Mouse (Mus musculus): ENCODE data around the gene Shank2.

The Shank2 gene

DNA sequence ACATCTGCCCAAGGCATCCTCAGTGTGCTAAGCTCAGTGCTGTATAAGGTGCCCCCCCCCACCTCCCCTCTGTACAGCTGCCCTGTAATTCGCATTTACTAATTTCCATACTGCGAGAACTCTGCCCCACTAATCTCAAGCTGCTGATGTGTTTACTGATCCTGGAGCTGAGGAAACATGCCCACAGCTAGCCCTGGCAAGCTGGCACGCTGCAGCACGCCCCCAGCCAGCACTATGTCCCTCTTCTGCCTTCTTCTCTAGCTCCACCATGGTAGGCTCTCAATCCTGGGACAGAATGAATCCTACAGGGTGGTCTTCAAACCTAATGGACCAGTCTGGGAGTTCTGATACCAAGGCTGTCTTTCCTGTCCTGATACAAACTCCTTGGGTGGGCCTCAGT, 267.1 kb downstream of the Shank2 start:
- DNase-seq (ENCODE audit: low read depth, low spot score), result no peak

DNA sequence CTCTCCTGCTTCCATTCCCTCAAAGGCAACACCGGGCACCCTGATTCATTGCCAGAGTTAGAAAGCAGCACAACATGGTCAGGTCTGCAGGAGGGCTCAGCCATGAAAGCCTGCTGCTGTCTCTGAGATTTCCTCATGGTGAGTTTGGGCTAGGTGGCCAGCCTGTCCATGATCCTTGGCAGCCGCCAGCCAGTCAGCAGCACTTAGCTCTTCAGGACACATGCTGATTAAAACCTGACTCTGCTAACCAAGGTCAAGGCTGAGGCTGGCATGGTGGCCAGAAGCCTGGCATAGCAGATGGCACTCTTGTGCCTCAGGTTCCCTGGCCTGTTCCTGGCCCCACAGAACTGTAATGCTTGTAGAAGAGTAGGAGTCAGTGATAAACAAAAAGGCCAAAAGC, 269.3 kb downstream of the Shank2 start:
- no peak for DNase-seq (ENCODE audit: low read depth, low spot score)

DNA sequence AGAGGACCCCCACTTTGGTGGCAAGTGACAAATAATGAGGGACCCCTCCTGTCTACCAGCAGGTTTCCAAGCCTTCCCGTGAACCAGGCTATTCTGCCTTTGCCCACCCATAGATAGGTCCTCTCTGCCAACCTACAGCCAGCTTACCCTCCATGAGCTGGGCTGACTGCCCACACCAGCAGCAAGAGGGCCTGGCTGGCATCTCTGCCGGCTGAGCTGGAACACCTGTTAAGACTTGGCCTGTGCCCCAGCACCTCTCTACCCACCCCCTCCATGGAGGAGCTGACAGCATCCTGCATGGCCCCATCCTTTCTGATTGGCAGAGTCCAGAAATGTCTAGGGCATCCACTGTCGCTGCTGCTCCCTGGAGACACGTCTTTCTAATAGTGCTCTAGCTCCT, 277.0 kb downstream of the Shank2 start:
- no peak for DNase-seq (ENCODE audit: low read depth, low spot score)

DNA sequence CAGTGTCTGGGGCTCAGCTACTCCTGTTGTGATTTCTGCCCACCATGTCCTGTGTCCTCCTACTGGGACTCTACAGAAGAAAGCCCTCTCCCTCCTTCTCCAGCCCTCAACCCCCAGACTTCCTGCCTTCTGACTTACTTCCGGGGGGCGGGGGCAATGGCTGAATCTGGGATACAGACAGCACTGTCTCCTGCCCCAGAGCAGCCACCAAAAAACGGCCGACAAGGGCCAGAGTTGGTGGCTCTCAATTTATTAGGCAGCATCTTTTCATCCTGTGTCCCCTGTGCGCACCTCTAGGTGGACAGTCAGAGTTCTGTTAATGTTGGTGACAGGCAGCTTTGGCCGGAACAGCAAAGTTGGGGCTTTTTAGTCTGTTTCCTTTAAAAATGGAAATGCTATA, 282.0 kb downstream of the Shank2 start:
- DNase-seq (ENCODE audit: low read depth, low spot score), result no peak

DNA sequence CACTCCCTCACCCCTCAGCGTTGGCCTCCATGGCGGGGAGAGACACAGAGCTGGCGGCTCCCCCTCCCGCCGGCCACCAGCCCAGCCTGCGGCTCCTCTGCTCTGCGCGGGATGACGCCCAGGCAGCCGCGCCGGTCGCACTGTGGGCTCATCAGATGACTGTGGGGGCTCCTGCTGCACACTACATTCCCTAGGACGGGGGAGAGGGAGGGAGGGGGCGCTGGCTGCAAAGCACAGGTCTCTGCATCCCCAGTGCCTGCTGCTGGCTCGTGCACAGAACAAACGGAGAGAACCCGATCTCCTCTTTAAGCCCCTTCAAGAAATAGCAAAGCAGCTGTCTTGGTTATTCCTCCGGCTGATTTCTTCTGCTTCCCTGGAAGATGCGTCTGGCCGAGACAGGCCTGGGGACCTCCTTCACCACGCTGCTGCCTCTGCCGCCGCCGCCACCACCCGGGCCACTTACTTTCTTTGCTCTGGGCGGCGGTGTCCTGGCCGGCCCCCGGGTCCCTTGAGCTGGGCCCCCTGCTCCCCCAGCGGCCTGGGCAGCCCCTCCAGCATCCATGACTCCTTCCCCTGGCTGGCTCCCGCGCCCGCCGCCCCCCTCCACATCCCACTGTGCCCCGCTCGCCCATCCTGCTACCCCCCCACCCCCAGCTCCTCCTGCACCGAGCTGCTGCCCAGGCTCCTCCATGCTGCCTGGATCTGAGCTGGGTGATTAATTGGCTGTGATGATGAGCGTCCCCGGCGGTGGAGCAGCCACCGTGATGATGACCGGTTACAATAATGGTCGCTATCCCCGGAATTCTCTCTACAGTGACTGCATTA, 282.7 kb downstream of the Shank2 start:
- DNase-seq (ENCODE audit: low read depth, low spot score), result no peak

DNA sequence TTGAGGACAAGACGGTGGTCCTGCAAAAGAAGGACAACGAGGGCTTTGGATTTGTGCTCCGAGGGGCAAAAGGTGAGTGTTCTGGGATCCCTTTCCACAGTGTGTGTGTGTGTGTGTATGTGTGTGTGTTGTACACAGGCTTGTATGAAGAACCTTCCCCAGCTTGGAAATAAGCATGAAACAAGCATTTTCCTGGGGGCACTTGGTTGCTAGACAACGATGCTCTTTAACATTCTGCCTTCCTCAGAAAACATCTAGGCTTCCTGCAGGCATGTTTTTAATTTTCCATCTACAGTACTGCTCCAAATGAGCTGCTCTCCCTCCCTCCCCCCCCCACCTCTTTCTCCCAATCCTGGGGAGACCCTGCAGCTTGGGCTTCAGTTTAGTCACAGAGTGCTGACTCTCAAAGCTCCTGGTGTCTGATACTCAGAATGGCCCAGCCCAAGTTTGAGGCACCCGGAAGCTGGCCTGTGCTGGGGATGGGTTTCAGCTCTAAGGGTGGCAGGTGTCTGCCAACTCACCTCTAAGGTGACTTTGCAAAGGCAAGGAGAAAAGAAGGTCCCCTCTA, 283.4 kb downstream of the Shank2 start:
- no peak for DNase-seq (ENCODE audit: low read depth, low spot score)

DNA sequence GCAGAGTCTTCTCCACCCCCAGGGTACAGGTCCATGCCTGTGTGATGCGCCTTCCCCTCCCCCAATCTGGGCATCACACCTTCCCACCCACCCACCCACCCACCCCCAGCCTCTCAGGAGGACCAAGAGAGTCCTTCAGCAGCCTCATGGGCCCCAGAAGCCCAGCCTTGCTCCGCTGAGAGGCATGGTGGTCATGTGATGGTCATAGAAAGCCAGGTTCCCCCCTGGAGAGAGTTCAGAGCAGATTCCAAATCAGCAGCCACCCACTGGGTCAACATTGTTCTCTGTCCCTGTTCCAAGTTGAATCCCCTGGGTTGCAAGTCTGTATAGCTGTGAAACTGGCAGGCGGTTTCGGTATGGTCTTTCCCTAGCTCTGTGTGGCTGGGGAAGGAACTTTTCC, 284.2 kb downstream of the Shank2 start:
- DNase-seq (ENCODE audit: low read depth, low spot score), result no peak

DNA sequence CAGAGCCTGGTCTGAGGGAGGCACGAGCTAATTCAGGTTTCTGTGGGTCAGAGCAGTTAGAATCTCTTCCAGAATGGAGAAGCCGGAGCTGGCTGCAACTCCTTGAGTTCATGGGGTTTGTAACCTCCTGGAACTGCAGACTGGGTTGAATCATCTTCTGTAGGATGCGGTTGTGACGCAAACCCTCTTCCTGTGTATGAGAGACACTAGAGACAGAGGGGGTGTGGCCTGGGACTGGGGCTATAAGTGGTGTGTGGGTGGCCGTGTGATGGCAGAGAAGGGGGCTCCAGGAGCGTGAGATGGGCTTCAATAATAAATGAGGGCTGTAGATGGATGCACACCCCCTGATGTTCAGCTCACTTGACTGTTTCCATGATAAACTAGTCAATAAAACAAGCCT, 286.3 kb downstream of the Shank2 start:
- no peak for DNase-seq (ENCODE audit: low read depth, low spot score)

DNA sequence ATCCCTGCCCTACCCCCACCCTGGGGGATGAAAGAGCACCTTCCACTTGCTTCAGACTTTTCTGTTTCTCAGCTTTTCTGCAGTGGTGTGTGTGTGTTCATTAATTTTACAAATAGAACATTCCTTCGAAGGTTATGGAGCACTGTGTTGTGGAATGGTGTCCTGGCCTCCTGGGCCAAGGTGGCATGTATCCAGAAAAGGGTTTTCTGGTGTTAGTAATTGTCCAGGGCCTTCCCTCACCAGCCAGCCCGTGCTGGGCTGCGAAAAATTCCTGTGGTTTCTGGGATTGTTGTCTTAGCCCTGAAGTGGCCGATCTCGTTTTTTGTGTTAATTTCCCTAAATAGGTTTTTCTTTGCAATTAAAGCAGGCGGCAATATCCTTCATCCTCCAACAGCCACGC, 289.8 kb downstream of the Shank2 start:
- DNase-seq (ENCODE audit: low read depth, low spot score), result no peak

DNA sequence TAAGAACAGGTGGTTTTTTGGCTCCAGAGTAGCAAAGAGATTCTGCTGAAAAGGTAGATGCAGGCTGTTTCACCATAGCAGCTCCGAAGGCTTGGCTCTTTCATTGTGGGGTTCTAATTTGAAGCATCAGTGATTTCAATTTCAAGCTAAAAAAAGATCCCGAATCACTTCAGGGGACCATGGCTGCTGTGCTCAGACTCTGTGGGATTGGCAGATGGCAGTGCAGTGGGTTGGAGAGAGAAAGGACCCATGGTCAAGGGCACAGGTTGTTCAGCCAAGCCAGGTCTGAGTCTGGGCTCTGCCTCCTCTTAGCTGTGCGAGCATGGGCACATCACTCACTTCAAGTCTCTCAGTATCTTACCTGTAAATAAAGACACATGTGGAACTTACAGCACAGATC, 291.9 kb downstream of the Shank2 start:
- no peak for DNase-seq (ENCODE audit: low read depth, low spot score)

DNA sequence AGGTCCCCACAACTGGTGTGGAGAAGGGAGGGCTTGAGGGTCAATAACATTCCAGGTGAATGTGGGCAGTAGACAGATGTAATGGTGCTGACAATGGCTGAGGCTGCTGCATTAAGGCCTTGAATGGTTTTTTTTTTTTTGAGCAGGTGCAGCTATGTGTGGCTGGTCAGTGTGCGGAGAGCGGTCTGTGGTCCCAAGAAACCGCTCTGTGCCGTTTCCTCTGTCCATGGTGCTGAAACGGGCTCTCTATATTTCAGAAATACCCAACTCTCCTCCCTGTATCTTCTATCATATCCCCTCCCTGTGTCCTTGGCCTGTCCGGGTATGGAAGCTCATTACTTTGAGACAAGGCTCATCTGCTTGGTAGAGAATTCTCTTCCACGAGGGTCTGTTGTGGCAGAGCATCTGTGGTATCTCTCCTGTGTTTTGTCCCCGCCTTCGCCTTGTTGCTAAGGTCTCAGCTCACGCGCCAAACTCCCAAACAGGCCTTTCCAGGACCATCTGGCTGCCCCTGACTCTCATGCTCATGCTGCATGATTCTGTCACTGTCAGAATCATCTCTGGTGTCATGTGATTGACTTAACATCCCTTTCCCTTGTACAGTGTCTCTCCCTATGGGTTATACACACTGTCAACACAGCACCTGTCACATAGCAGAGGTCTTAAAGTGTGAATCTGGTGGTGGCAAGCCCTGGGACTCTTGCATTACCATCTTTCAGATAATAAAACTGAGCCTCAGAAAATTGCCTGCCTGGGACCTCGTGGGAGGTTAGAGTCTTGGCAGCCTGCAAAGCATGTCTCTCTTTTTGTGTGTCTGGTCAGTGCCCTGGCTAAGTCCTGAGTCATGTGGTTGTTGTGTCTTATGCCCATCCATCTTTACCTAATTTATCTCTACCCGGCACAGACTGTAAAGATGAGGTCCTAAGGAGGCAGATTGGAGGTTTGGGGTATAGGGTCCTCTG, 292.8 kb downstream of the Shank2 start:
- DNase-seq (ENCODE audit: low read depth, low spot score), result no peak

DNA sequence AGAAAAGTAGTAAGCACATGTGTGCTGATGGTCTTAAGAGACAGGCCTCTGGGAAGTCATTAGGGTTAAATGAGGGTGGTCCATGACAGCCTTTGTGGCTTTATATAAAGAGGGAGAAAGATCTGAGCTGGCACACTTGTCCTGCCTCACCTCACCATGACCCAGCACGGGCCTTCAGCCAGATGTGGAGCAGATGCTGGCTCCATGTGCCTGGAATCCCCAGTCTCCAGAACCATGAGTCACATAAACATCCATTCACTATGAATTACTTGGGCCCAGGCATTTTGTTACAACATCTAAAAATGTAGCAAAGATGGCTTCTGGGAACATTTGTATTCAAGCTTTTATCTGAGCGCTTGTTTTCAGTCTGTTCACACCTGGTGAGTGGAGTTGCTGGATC, 297.6 kb downstream of the Shank2 start:
- no peak for DNase-seq (ENCODE audit: low read depth, low spot score)

DNA sequence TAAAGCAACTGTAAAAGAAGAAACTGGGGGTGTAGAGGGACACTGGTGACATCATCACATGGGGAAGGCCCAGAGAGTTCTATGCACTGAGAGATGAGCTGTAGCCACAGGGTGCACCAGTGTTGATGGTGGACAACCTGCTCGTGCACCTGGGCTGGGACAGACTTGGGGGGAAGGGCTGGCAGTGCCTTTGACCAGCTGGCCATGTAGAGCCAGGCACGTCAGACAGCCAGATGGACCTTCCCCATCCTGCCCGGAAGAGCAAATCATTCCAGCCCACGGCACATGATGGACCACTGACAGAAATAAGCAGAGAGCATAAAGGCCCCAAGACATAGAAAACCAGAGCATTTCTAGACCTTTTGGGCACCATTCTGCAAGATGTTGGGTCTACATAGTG, 299.9 kb downstream of the Shank2 start:
- DNase-seq (ENCODE audit: low read depth, low spot score), result no peak

DNA sequence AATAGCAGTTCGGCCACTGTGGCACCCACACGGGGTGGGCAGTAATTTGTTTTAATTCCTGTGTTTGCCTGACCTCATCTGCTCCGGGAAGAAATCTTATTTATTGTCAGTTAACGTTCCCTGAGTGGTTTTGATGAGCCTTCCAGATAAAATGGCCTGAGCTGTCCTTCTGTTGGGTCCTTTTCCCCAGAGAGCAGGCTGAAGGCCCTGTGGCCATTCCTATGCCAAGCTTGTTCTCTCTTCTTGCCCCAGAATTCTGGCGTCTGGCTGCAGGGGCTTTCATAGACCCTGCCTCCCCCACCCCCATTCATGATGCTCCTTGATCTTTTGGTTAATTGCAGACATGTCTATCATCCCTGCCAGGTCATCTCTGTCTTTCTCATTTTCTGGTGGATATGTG, 300.8 kb downstream of the Shank2 start:
- DNase-seq (ENCODE audit: low read depth, low spot score), result no peak

DNA sequence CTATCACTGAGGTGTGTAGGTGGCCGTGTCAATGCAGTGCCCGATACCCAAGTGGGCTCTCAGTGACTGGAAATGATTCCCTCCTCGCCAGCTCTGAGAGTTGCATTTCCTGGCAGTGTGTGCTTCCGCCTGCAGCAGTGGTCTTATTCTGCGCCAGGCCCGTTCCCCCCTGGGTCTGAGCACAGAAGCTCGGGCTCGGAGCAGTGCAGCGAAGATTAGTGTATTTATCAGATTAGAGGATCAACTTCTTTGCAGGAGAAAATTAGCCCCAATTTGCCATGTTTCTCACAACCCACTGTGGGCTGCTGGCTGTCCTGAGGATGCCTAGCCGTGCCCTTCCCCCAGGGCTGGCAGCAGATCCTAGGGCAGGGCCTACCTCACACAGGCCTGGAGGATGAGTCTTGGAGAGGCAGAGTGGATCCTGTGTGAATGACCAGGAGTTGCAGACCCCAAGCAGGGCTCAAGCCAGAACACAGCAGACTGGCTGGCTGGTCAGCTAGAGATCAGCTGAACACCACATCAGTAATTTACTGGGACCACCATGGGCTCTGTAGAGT, 306.2 kb downstream of the Shank2 start:
- no peak for DNase-seq (ENCODE audit: low read depth, low spot score)

DNA sequence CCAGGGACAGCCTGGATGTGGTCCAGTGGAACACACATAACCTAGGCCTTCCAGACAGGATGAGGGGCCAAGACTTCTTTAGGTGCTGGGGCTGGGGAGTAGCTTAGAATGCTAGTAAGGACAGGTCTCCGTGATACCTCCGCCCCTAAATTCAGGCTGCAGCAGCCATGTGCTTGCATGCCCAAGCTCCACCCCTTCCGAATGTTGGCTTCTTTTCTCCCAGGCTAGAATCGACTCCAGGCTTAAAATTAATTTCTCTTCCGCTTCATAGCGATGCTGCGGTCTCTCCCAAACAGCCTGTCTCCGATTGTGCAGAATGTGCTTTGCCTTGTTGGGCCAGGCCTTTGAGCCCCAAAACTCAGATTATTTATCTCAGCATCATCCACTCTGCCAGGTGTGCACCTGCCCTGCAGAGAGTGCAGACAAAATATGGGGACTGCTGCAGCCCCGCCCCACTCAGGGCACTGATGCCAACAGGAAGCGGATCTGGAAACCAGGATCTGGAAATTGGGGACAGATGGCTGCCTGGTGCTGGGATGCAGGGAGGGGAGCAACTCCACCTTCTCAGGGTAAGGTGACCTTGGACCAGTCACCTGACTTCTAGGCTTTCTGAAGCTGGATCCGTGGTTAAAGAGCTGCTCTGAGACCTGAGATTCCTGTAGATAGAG, 312.8 kb downstream of the Shank2 start:
- no peak for DNase-seq (ENCODE audit: low read depth, low spot score)

DNA sequence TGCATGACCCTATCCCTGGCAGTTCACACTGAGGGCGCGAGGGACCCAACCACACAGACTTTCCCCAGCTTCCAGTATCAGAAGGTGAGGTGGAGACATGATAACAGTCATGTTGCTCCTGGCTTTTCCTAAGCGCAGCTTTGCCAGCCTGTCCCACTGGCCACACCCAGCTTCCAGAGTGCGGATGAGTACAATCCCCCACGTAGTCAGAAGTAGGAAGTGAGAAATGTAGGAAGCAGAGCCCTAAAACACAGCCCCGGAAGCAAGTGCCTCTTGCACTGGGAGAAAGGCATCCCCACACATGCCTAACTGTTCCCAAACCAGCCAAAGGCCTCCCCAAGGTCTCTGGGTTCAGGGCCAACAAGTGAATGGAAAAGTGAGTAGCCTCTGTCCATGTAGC, 314.5 kb downstream of the Shank2 start:
- no peak for DNase-seq (ENCODE audit: low read depth, low spot score)

DNA sequence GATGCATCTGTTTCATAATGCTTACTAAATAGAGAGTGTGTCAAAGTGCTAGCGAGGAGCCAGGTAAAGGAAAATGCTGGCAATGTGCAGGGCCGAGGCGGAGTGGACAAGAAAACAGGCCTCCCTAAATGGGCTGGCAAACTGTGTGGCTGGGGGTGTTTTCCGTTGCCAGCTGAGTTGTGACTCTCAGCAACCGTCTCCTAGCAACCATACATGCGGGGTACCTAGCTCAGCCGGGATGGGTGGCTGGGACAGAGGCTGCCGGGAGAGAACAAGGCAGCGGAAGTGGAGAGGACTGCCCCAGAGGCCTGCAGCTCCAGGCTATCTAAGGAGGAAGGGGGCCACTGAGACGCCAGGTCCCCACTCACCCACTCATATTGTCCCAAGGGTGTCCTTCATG, 315.1 kb downstream of the Shank2 start:
- DNase-seq (ENCODE audit: low read depth, low spot score), result no peak

DNA sequence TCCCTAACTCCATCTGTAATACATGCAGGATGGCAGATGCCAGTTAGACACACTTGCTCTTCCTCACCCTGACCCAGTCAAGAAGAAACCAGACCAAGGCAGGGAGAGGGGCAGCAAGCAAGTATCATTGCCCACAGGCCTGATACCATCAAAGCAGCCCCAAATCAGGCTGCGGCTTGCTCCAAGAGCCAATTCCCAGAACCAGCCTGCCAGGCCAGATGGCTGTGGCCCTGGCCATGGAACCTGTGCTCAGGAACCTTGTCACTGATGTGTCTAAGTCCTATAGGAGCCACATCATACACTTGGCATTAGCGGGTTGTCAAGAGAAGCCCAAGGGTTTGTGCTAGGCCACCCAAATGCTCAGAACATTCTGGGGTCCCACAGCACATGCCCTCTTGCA, 322.3 kb downstream of the Shank2 start:
- no peak for DNase-seq (ENCODE audit: low read depth, low spot score)

DNA sequence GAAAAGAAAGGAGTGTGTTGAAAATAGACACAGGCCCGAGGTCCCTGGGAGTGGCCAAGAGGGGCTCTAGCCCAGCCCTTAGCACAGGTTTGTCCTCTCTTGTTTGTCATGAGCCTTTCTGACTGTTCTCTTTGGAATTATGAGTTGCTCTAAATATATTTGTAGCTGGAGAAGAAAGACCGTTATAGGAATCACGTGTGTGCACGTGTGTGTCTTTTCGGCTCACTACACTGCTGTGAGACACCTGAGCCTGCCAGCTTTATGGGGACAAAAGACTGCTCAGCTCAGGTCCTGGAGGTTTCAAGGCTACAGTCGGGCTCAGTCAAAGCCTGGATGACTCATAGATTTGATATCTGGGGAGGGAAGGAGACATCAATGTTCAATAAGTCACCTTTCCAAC, 323.1 kb downstream of the Shank2 start:
- DNase-seq (ENCODE audit: low read depth, low spot score), result no peak

DNA sequence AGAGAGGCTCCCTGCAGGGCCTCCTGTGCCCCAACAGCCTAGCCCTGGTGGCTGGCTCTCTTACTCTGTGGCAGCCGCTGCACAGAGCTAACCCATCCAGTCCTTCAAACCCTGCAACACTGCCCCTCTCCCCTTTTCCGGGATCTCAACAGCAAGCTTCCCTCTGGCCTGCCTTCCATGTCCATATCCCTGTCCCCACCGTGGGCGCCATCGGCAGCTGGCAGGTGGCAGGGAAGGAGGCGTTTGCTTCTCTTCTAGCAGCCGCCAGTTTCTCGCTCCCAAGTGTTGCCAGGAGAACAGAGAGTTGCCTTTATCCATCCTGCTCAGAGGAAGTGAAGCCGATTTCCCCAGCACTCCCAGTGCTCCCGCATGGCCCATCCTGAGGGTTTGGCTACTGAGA, 323.9 kb downstream of the Shank2 start:
- no peak for DNase-seq (ENCODE audit: low read depth, low spot score)
